Mouse (Mus musculus): ENCODE data around the gene Smad5. TPM values are rescaled to one million over a fixed set of nuclear protein-coding genes. Genes with fewer than 3 reads are reported as not detected.

The Smad5 gene
- total RNA-seq, 2 experiments from 2014 or later, result 26.3 to 28.0 TPM

DNA sequence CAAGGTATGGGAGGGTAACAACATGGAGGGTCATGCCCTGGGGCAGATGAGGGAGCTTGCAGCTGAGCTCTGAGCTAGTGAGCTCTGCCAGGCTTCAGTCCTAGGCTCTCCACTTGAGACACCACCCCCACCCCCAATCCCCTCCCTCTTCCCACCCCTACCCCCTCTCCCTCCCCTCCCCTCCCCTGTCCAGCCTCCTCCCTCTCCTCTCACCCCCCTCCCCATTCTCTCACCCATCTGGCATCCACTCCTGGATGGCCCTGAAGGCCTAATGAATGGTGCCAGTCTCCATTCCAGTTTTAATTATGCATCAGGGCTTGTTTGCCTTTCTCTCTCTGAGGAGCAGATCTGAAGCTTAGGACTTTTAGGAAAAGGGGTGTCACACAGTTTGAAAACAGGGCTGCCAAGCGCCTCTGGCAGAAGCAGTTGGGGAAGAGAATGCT lies 67.3 kb downstream of the Smad5 start:
- DNase-seq (ENCODE audit: low spot score in 2 of 2), result peak in 1 of 2 experiments; percentile 33
- no peak overlapping the region for H3K4me3 ChIP-seq
- no peak for TF ChIP-seq CTCF (conservative IDR thresholded peaks at IDR 0.05)
- peak overlapping the region; percentile 71 for H3K27ac ChIP-seq

DNA sequence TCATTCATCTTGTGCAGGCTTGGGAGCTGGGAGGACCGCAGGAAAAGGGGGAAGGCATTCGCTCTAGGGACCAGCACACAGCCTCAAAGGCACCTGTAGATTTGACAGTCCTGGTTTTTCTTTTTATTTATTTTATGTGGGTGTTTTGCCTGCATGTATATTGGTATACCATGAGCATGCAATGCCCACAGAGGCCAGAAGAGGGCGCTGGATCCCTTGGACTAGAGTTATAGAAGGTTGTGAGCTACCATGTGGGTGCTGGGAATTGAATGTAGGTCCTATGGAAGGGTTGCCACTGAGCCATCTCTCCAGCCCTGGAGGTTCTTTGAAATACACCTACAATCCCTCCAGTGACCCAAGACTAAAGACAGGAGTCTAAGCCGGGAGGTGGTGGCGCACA lies 68.0 kb downstream of the Smad5 start:
- no peak for DNase-seq (ENCODE audit: low spot score in 2 of 2)
- Histone ChIP-seq H3K27ac (peak overlapping the region; percentile 71), H3K4me3 (no peak overlapping the region)
- TF ChIP-seq CTCF (conservative IDR thresholded peaks at IDR 0.05), result peak; percentile 64

DNA sequence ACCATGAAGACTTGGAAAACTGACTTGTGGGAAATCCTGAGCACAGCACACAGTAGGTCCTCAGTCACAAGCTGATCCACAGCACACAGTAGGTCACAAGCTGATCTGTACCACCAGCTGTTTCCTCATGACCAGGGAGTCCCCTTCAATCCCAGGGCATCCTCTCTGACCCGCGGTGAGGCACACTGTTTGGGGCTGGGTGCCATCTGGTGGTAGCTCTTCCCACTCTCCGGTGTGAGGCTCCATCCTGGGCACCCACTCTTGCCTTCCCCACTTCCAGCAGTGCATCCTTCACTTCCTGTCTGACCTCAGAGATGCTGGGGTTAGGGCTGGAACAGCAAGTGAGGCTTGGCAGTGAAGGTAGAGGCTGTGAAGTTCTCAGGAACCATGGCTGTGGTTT lies 69.8 kb downstream of the Smad5 start:
- TF ChIP-seq CTCF (conservative IDR thresholded peaks at IDR 0.05), result peak; percentile 39
- Histone ChIP-seq H3K4me3 (no peak overlapping the region), H3K27ac (no peak overlapping the region)
- no peak for DNase-seq (ENCODE audit: low spot score in 2 of 2)

DNA sequence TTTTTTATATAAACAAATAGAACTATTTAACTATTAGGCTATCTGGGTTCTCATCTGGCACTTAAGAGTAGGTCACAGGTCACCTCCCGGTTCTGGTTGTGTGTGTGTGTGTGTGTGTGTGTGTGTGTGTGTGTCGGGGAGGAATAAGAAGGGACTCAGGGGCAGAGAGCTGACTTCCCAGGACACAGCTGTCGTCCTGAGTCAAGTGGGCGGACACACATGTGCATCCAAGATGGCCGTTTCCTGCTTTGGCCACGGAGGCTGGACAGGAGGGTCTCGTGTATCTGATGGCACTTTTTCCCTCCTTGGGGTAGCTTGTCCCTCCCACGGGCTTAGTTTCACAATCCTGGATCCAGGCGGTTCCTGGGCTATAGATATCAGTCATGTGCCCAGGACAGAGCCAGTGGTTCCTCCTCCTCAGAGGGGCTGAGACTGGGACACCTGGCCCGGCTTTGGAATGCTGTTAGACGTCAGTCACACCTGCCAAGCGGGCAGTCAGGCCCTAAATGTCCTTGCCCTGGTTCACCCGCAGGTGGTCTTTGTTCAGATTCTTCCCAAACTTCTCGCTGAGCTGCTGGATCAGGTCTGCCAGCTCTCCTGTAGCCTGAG lies 70.6 kb downstream of the Smad5 start:
- Histone ChIP-seq H3K4me3 (no peak overlapping the region), H3K27ac (no peak overlapping the region)
- no peak for DNase-seq (ENCODE audit: low spot score in 2 of 2)
- no peak for TF ChIP-seq CTCF (conservative IDR thresholded peaks at IDR 0.05)

DNA sequence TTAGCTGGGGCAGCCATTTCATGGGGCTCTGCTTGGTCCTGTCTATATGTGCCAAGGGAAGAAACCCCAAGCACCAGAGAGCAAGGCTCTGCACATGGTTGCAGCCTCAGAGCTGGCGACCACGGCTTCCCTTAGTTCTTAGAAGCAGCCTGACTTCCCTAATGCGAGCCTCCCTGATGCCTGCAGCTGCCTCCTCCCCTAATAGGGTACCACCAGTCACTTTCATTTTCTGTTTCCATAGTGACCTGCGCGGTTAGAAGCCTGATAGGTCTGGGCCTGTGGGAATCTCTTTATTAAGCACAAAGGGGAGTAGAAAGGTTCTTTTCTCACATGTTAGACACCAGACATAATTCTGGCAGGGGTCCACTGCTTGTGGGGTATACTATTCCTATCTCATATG lies 71.5 kb downstream of the Smad5 start:
- no peak for DNase-seq (ENCODE audit: low spot score in 2 of 2)
- Histone ChIP-seq H3K4me3 (no peak overlapping the region), H3K27ac (peak overlapping the region; percentile 51; the same call in 1 of the 2 replicates)
- no peak for TF ChIP-seq CTCF (conservative IDR thresholded peaks at IDR 0.05)

DNA sequence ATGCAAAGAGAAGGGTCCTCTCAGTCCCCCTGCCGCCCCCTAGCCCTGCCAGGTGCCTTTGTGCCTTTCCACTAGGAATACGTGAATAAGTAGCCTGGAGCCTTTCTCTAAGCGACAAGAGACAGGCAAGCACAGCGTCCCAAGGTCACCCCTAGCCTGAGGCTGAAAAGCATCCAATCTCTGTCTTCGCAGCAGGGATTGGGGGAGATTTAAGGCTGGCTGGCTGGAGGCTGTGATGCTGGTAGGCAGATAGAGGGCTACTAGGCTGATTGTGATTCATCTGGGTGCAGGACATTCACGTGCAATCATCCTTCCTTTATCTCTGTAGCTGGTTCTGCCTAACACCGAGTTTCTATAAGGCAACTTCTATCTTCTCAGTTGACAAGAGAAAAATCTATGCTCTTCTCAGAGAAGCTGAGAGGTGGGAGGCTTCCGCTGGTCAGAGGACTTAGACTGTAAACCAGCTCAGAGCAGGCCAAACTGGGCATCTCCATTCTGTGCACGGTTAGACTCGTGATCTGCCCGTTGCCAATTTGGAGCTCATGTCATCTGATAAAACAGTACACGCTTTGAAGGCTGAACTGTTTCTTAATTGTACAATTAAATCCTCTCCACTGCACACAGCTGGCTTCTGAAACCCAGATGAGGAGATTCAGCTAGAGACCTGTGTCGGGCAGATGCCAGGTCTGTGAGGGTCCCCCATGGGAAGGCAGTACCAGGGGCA lies 78.1 kb downstream of the Smad5 start:
- Histone ChIP-seq H3K27ac (peak overlapping the region; percentile 57; the same call in 1 of the 2 replicates), H3K4me3 (no peak overlapping the region)
- no peak for DNase-seq (ENCODE audit: low spot score in 2 of 2)
- TF ChIP-seq CTCF (conservative IDR thresholded peaks at IDR 0.05), result no peak

DNA sequence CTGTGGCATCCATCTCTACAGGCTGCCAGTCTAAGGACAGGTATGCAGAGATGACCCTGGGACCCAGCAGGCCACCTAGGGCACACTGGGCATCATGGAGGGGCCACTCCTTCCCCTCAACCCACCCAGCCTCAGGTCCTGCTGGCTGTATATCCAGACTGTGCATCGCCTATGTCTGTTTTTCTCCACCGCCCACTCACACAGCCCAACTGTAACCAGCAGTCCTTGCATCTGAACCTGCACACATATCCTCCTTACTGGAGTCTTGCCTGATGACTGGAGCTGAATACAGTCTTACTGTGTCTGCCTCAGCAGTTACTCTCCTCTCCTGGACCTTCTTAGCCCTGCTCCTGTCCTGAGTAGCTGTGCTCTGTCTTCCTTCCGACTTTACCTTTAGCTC lies 78.9 kb downstream of the Smad5 start:
- Histone ChIP-seq H3K4me3 (no peak overlapping the region), H3K27ac (peak overlapping the region; percentile 57)
- DNase-seq (ENCODE audit: low spot score in 2 of 2), result no peak
- TF ChIP-seq CTCF (conservative IDR thresholded peaks at IDR 0.05), result no peak

DNA sequence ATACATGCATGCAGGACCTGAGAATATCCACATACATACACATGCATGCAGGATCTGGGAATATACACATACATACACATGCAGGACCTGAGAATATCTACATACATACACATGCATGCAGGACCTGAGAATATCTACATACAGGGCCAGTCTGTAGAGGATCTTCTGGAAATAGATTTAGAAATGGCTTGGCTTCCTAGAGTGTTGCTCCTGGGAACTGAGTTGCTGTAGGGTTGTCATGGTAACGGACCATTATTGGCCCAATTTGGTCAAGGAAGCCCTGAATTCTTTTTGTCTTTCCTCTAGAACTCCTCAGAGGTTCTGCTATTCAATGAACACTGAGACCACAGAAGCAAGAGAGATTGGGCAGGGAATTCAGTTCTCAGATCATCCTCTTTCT lies 79.8 kb downstream of the Smad5 start:
- peak in 1 of 2 experiments; percentile 74 for DNase-seq (ENCODE audit: low spot score in 2 of 2)
- Histone ChIP-seq H3K27ac (peak overlapping the region; percentile 57), H3K4me3 (no peak overlapping the region; the same call in 1 of the 2 replicates)
- TF ChIP-seq CTCF (conservative IDR thresholded peaks at IDR 0.05), result no peak

DNA sequence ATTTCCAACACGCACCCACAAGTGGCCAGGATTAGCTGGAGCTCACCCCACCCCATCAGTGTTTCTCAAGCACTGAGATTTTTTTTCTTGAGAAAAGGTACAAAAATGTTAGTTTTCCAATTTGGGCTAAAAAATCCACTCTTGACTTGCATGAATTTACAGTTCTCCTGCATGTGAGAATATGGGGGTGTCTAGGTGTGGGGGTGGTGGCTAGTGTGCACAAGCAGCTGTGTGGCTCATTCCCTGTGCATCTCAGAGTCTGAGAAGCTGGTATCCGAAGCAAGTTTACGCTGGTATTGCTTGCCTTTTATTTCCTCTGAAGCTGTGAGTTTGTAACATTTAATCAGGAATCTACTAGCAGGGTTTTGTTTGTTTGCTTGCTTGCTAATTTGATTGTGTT lies 87.9 kb downstream of the Smad5 start:
- no peak for TF ChIP-seq CTCF (conservative IDR thresholded peaks at IDR 0.05)
- DNase-seq (ENCODE audit: low spot score in 2 of 2), result no peak
- Histone ChIP-seq H3K4me3 (no peak overlapping the region), H3K27ac (no peak overlapping the region)

Other genes with a start within 250 kb of the Smad5 start
- not detected for gene Il9, start 220.8 kb upstream of the Smad5 start, total RNA-seq (2021)
- gene Fbxl21, start 180.5 kb upstream of the Smad5 start, total RNA-seq (2021), result 1 to 10 TPM; 5.5 to 8.2 TPM
- not detected for gene Lect2, start 154.5 kb upstream of the Smad5 start, total RNA-seq (2021)
- gene Tgfbi, start 93.5 kb upstream of the Smad5 start, total RNA-seq (2021), result 1 to 10 TPM; 3.1 to 3.8 TPM
- gene Gm45623, start 50.8 kb downstream of the Smad5 start, total RNA-seq (2021), result 1 to 10 TPM in 1 of 2 experiments, under 1 TPM in 1; 0.96 to 1.6 TPM
- gene Trpc7, start 193.0 kb downstream of the Smad5 start, total RNA-seq (2021), result 1 to 10 TPM; 1.6 to 2.5 TPM